Mouse (Mus musculus): ENCODE data around the gene Fam114a2.

- TF ChIP-seq GATA1 (IDR thresholded peaks at IDR 0.05; ENCODE audit: borderline replicate concordance, low read length), result no peak
- TF ChIP-seq FLI1 (IDR thresholded peaks at IDR 0.05; ENCODE audit: low read length), result no peak
These were observed 40.3 kb downstream of the Fam114a2 start for GRCm38 (mm10) chr11:57478077-57478476.

Measured in megakaryocyte, embryonic 14.5 days (primary cell).